Mouse (Mus musculus) liver, adult 2 months (tissue): Measurements from ENCODE around the gene Slc2a4.

ENCODE experiments used
- CTCF ChIP-seq: fragments of 200-500 bp; IDR thresholded peaks from 2 replicates; pipeline ENCODE4 v1.5.1; 2011; ENCODE audit warnings: low read depth, low read length, control low read depth
- POLR2A ChIP-seq: fragments of 200-500 bp; IDR thresholded peaks from 2 replicates; pipeline ENCODE4 v1.6.1; 2011; ENCODE audit warnings: low read length, control low read depth; ENCODE audit not compliant: insufficient read depth; ENCODE audit errors: extremely low read depth

GRCm38 (mm10) chr11:69935137-69935879 is 12.7 kb downstream of the Slc2a4 start, which contains the start of gene Ybx2:
- TF ChIP-seq POLR2A (no peak), CTCF (no peak)
